Mouse (Mus musculus) forebrain, embryonic 16.5 days (tissue): Measurements from ENCODE around the gene Prss34. TPM values are rescaled to one million over a fixed set of nuclear protein-coding genes. Genes with fewer than 3 reads are reported as not detected.

Experiments used
- ATAC-seq: fragments of 200-750 bp; cut with Nextera tagmentation; 2 replicates; pipeline ENCODE4 v1.8.0; 2017; ENCODE audit warnings: mild to moderate bottlenecking, moderate library complexity
- H3K27ac ChIP-seq: fragments of 300-500 bp; sonication (generic); 2 replicates; pipeline ENCODE4 v1.5.1; 2014; ENCODE audit warnings: low read length, control low read depth
- H3K27me3 ChIP-seq: fragments of 300-500 bp; sonication (generic); replicated peaks from 2 replicates; pipeline ENCODE4 v1.6.1; 2014; ENCODE audit warnings: low read length; ENCODE audit not compliant: control insufficient read depth, insufficient read depth
- H3K36me3 ChIP-seq: fragments of 300-500 bp; sonication (generic); 2 replicates; pipeline ENCODE4 v1.6.1; 2014; ENCODE audit not compliant: control insufficient read depth, insufficient read depth
- H3K4me1 ChIP-seq: fragments of 300-500 bp; sonication (generic); replicated peaks from 2 replicates; pipeline ENCODE4 v1.6.1; 2014; ENCODE audit warnings: low read length; ENCODE audit not compliant: control insufficient read depth, insufficient read depth
- H3K4me2 ChIP-seq: fragments of 300-500 bp; sonication (generic); 2 replicates; pipeline ENCODE4 v1.6.1; 2014; ENCODE audit warnings: mild to moderate bottlenecking, low read length, control low read depth
- H3K4me3 ChIP-seq: fragments of 300-500 bp; sonication (generic); replicated peaks from 2 replicates; pipeline ENCODE4 v1.5.1; 2014; ENCODE audit warnings: mild to moderate bottlenecking, low read length, control low read depth
- H3K9ac ChIP-seq: fragments of 300-500 bp; sonication (generic); replicated peaks from 2 replicates; pipeline ENCODE4 v1.6.1; 2014; ENCODE audit warnings: low read depth, low read length, control low read depth
- H3K9me3 ChIP-seq: fragments of 300-500 bp; sonication (generic); 2 replicates; pipeline ENCODE4 v1.6.1; 2016; ENCODE audit warnings: low read length; ENCODE audit not compliant: control insufficient read depth
- WGBS: fragments of 180-500 bp; shearing (Covaris S2); extraction: QIAGEN DNeasy Blood & Tissue Kit; methylation state at CpG from one replicate; pipeline ENCODE4 v1.1.7; 2014; 5-methylcytosine and 5-hydroxymethylcytosine counted together
- polyA plus RNA-seq: library from polyadenylated mRNA; unstranded; fragments of >200 nt; fragmentation: Nextera tagmentation; extraction: Ambion mirVana; gene quantifications from 2 replicates; pipeline ENCODE4 v1.2.1, GENCODE M21; 2015

The Prss34 gene
- not detected in 2 replicates for polyA plus RNA-seq

GRCm38 (mm10) chr17:25298094-25298493, at the start of gene Prss34:
Prss34 (plus strand) TSS chr17:25298394.
- Histone ChIP-seq H3K27me3 (no peaks in the 10 kb centered on the region), H3K4me2 (no peak within 1 kb of the TSS), H3K9ac (no peak within 1 kb of the TSS), H3K9me3 (no peaks in the 10 kb centered on the region), H3K4me3 (no peak within 1 kb of the TSS), H3K4me1 (no peaks in the 10 kb centered on the region), H3K27ac (no peak within 1 kb of the TSS), H3K36me3 (no peaks in the 10 kb centered on the region)
- WGBS = 88% methylated on average over 5 of the region's 5 CpGs
- ATAC-seq = no peak

- 81% methylated on average over 8 of the region's 8 CpGs for WGBS
- H3K4me3 ChIP-seq = no peak overlapping the region
- peaks cover 19% of the 10 kb centered on the region for H3K4me1 ChIP-seq
- no peak for ATAC-seq
- no peaks in the 10 kb centered on the region for H3K9me3 ChIP-seq
- no peak overlapping the region for H3K9ac ChIP-seq
- peaks cover 9% of the 10 kb centered on the region; the same call in 1 of the 2 replicates for H3K27me3 ChIP-seq
- H3K27ac ChIP-seq = no peak overlapping the region
- H3K36me3 ChIP-seq = no peaks in the 10 kb centered on the region
- no peak overlapping the region for H3K4me2 ChIP-seq
Measured at GRCm38 (mm10) chr17:25250181-25250835, 47.9 kb upstream of the Prss34 start.

- Histone ChIP-seq H3K36me3 (no peaks in the 10 kb centered on the region), H3K27me3 (peaks cover 14% of the 10 kb centered on the region), H3K4me2 (no peak overlapping the region), H3K4me3 (no peak overlapping the region), H3K27ac (peak overlapping the region; percentile 63), H3K9me3 (no peaks in the 10 kb centered on the region), H3K9ac (no peak overlapping the region), H3K4me1 (peaks cover 26% of the 10 kb centered on the region)
- whole genome bisulfite sequencing = 30% methylated on average over 3 of the region's 3 CpGs
- ATAC-seq = peak; percentile 66
Measured at GRCm38 (mm10) chr17:25252643-25253042, 45.6 kb upstream of the Prss34 start.

- Histone ChIP-seq H3K9me3 (no peaks in the 10 kb centered on the region), H3K4me3 (no peak overlapping the region), H3K9ac (no peak overlapping the region)
Measured at GRCm38 (mm10) chr17:25253760-25254159, 44.4 kb upstream of the Prss34 start.

GRCm38 (mm10) chr17:25255110-25255509, 43.1 kb upstream of the Prss34 start:
- Histone ChIP-seq H3K4me3 (no peak overlapping the region), H3K4me1 (peaks cover 29% of the 10 kb centered on the region), H3K27ac (no peak overlapping the region), H3K9me3 (no peaks in the 10 kb centered on the region), H3K9ac (no peak overlapping the region), H3K4me2 (no peak overlapping the region), H3K27me3 (peaks cover 14% of the 10 kb centered on the region), H3K36me3 (peaks cover 6% of the 10 kb centered on the region; the same call in 1 of the 2 replicates)
- ATAC-seq = no peak
- WGBS = 73% methylated on average over 2 of the region's 2 CpGs

More at GRCm38 (mm10) chr17:25253760-25254159, 44.4 kb upstream of the Prss34 start:
- Histone ChIP-seq H3K27me3 (peaks cover 14% of the 10 kb centered on the region), H3K36me3 (peaks cover 2% of the 10 kb centered on the region; the same call in 1 of the 2 replicates), H3K27ac (0 out of 2 replicates have a peak overlapping the region, but pooled peaks have one; percentile 23), H3K4me2 (peak overlapping the region; percentile 17; the same call in 1 of the 2 replicates), H3K4me1 (peaks cover 29% of the 10 kb centered on the region)
- ATAC-seq = no peak
- WGBS = 15% methylated on average over 10 of the region's 10 CpGs

- peaks cover 29% of the 10 kb centered on the region for H3K4me1 ChIP-seq
- ATAC-seq = peak; percentile 37
- 3% methylated on average over 35 of the region's 35 CpGs for WGBS
Measured at GRCm38 (mm10) chr17:25256140-25256754, 41.9 kb upstream of the Prss34 start, which contains the start of gene Baiap3. Baiap3 (minus strand) TSS chr17:25256364.

GRCm38 (mm10) chr17:25257804-25258261, 40.4 kb upstream of the Prss34 start:
- no peaks in the 10 kb centered on the region for H3K9me3 ChIP-seq
- peaks cover 21% of the 10 kb centered on the region for H3K4me1 ChIP-seq
- H3K9ac ChIP-seq = no peak overlapping the region
- H3K4me2 ChIP-seq = no peak overlapping the region
- ATAC-seq = no peak
- H3K27me3 ChIP-seq = peaks cover 14% of the 10 kb centered on the region
- WGBS = 61% methylated on average over 6 of the region's 6 CpGs
- H3K4me3 ChIP-seq = no peak overlapping the region
- H3K36me3 ChIP-seq = peaks cover 10% of the 10 kb centered on the region; the same call in 1 of the 2 replicates
- H3K27ac ChIP-seq = no peak overlapping the region

More at GRCm38 (mm10) chr17:25256140-25256754, 41.9 kb upstream of the Prss34 start, which contains the start of gene Baiap3:
- H3K9me3 ChIP-seq = no peaks in the 10 kb centered on the region
- peaks cover 6% of the 10 kb centered on the region; the same call in 1 of the 2 replicates for H3K36me3 ChIP-seq
- H3K4me2 ChIP-seq = peak within 1 kb of the TSS; percentile 44
- peak within 1 kb of the TSS; percentile 14 for H3K4me3 ChIP-seq
- peak within 1 kb of the TSS; percentile 41; the same call in 1 of the 2 replicates for H3K9ac ChIP-seq
- H3K27ac ChIP-seq = no peak within 1 kb of the TSS
- peaks cover 14% of the 10 kb centered on the region for H3K27me3 ChIP-seq

- Histone ChIP-seq H3K4me1 (peaks cover under 1% of the 10 kb centered on the region), H3K36me3 (peaks cover 54% of the 10 kb centered on the region), H3K9me3 (no peaks in the 10 kb centered on the region), H3K27me3 (no peaks in the 10 kb centered on the region), H3K27ac (no peak overlapping the region), H3K4me2 (no peak overlapping the region), H3K4me3 (no peak overlapping the region), H3K9ac (no peak overlapping the region)
- no peak for ATAC-seq
- WGBS = 76% methylated on average over 3 of the region's 3 CpGs
Measured at GRCm38 (mm10) chr17:25264453-25264852, 33.7 kb upstream of the Prss34 start.

GRCm38 (mm10) chr17:25270795-25271335, 27.3 kb upstream of the Prss34 start:
- no peak for ATAC-seq
- H3K9ac ChIP-seq = no peak overlapping the region
- WGBS = 86% methylated on average over 2 of the region's 2 CpGs

More at GRCm38 (mm10) chr17:25270795-25271335, 27.3 kb upstream of the Prss34 start:
- Histone ChIP-seq H3K4me1 (peaks cover 34% of the 10 kb centered on the region), H3K4me3 (peak overlapping the region; percentile 100; the same call in 1 of the 2 replicates), H3K27me3 (no peaks in the 10 kb centered on the region), H3K4me2 (peak overlapping the region; percentile 99), H3K27ac (no peak overlapping the region), H3K36me3 (peaks cover 27% of the 10 kb centered on the region), H3K9me3 (no peaks in the 10 kb centered on the region)
